Mouse (Mus musculus) lung, postnatal 4 days (tissue): ENCODE measurements around the gene Hhipl1.
A peak's percentile ranks its signal among the peaks of the same experiment; 100 is the strongest.

Source experiments
- DNase-seq, 2 experiments: peaks; one replicate each; pipeline ENCODE4 v3.0.0; 2021

The Hhipl1 gene

DNA sequence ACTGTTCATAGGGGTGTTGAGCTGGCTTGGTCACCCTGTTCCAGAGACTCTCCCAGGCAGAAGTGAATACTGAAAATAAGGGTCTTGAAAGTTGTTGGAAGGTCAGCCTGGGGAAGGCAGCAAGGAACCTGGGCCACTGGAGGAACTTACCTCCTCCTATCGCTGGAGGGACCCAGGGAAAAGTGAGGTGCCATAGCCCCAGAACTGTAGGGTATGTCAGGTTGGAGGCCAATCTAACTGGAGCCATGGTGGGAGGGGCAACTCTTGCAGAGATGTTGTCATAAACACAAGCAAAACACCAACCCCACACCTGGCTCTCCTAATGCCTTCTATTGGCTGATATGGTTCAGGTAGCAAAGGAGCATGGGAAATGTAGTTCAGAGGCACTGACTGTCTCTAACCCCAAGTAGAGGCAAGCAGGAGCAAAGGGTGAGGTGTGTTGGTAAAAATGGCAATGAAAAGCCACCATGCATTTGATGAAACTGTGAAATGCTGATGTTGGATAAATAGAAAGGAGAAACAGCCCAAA lies 7.2 kb downstream of the Hhipl1 start:
- DNase-seq = no peak

- DNase-seq = no peak
Measured at GRCm38 (mm10) chr12:108315818-108316217, 9.7 kb downstream of the Hhipl1 start.

GRCm38 (mm10) chr12:108316655-108317054 lies 10.6 kb downstream of the Hhipl1 start:
- no peak for DNase-seq

DNA sequence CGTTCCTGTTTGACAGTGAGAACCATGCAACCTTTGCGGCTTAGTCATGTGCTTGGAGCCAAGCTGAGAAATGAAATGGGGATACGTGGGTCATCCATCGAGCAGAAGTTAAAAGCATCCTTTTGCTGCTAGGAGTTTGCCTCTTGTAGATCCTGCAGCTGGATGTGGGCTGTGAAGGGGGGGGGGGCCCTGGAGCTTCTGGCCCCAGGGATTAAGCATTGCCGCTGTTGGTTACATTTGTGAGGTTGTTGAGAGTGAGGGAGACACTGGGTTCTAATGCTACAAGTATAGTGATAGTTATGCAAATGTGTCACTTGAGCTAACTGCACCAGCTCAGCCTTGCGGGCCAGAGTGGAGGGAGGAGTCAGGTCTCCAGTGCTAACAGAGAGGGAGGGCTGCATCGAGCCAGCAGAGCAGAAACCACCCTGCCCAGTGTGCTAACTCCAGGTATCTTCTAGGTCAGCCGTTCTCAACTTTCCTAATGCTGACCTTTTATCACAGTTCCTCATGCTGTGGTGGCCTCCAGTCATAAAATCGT lies 11.2 kb downstream of the Hhipl1 start:
- DNase-seq = no peak

DNA sequence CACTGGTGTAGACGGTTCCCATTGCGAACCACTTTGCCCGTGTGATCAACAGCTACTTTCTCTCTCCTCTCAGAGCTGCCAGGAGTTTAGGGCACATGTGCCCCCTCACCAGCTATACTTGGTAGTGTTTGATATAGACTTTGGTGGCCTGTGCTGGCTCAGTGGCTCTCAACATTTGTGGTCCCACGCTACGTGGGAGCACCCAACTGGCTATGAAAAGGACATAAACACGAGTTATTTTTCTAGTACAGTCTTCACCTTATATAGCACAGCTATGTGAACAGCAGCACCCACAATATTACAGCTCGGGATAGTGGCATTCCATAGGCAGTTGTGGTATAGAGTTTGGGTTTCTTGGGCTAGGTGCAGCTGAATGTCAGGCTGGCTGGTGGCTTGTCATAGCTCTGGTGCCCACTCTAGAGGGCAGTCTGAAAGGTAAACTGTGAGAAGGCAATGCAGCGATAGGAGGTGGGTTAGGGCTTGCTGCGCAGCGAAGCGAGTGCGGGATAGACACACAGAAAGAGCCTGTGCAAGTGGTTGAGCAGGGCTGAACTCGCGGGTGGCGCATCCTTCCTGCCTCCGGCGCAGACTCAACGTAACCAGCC lies 11.9 kb downstream of the Hhipl1 start:
- DNase-seq = no peak

DNA sequence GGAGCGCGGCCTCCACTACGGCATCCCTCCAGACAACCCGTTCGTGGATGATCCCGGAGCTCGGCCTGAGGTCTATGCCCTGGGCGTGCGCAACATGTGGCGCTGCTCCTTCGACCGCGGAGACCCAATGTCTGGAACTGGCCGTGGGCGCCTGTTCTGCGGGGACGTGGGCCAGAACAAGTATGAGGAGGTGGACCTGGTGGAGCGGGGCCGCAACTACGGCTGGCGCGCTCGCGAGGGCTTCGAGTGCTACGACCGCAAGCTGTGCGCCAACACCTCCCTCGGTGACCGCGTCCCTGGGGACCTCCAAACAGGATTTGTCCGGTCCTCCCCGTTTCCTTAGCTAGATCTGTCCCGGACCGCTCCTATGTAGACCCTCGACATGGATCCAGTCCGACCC lies 12.4 kb downstream of the Hhipl1 start:
- no peak for DNase-seq

GRCm38 (mm10) chr12:108320096-108320495 lies 14.0 kb downstream of the Hhipl1 start:
- no peak for DNase-seq

GRCm38 (mm10) chr12:108326401-108326800 lies 20.3 kb downstream of the Hhipl1 start:
- no peak for DNase-seq

GRCm38 (mm10) chr12:108327889-108328491 lies 21.9 kb downstream of the Hhipl1 start:
- peak; percentile 25 to 64 for DNase-seq

GRCm38 (mm10) chr12:108333056-108333455 lies 27.0 kb downstream of the Hhipl1 start:
- DNase-seq = peak; percentile 92

DNA sequence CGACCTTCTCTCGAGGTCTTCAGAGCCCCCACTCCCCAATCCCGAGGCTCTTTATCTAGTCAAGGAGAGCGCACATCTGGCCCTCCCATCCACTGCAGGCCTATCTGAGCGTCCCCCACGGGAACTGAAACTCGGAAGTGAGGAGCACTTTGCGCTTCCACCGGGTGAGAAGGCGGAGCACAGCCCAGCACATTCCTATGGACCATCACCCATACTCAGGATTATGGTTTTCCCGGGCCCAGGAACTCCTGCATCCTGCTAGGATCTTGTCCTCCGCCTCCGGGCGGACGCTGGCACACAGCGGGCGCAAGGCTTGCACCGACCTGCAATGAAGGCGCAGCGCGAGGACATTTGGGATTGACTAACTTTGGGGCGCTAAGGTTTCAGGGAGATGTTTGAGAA lies 27.4 kb downstream of the Hhipl1 start:
- DNase-seq = no peak

DNA sequence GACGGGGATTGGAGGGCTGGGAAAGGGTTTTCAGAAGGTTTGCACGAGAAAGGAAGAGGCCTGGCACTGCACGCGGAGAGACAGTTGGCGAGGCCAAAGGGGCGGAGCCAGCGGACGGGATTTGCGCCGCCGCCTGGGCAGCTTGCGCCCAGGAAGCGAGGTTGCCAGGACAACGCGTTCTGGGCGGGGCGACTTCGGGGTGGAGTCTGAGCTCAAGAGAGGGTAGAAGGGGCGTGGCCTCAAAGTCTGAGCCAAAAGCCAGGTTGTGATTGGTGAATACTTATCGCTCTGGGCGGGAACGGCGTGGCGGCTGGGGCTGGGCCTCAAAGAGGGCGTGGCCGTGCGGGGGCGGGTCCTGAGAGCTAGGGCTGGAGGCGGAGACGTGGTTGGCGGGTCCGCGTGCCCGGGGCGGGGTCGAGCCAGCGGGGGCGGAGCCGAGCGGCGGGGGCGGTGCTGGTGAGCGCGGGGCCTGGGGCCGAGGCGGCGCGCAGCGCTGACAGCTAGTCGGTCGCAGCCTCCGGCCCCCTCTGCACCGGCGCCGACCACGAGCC lies 27.9 kb downstream of the Hhipl1 start, which contains the start of gene Cyp46a1:
Gene Cyp46a1 (plus strand): TSS at position 487 of the 551 bp plus-strand sequence.
- peak; percentile 99 for DNase-seq

GRCm38 (mm10) chr12:108334529-108334928 lies 28.5 kb downstream of the Hhipl1 start:
- no peak for DNase-seq

DNA sequence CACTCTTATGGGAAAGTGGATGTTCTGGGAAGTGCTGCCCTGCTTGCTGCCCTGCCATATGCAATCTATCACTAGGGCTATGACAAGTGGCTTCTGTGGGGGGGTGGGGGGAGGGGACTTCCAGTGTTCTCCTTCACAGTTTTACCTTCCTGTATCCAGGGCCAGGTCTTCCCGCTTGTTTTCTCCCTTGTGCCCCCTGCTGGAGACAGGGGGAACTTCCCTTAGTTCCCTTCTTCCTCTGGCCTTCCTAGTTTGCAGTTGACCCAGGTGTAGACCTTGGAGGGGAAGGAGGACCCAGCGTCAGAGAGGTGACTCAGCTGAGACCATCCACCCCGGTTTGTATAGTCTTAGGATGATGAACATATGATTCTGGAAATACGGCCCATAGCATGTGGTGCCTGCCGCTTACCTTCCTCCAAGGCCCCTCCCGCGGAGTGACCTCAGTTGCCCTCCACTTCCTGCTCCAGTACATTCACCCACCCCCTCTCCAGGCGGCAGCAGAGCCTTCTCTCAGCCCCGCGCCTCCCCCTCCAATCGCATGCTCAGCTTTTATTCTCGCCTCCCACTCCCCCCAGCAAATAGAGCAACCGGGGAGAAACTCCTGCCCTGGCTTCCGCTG lies 32.6 kb downstream of the Hhipl1 start:
- peak in 1 of 2 experiments; percentile 48 for DNase-seq

DNA sequence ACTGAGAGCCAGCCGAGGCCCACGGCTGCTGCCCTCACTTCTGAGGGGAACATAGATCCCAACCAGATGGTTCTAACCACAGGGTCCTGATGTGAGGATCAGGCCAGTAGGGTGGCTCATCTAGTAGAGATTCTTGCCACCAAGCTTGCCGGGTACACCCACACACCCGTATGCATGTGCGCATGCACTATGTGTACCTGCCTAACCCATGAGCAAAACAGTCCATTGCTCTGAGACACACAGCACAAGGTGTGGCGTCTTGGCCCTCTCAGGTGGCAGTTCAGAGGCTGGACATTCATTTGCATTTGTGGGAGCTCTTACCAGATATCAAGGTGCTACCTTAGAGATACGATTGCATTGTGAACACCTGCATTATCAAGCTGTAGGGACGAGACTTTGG lies 42.1 kb downstream of the Hhipl1 start:
- no peak for DNase-seq

- peak in 1 of 2 experiments; percentile 41 for DNase-seq
Measured at GRCm38 (mm10) chr12:108349026-108349425, 43.0 kb downstream of the Hhipl1 start.

DNA sequence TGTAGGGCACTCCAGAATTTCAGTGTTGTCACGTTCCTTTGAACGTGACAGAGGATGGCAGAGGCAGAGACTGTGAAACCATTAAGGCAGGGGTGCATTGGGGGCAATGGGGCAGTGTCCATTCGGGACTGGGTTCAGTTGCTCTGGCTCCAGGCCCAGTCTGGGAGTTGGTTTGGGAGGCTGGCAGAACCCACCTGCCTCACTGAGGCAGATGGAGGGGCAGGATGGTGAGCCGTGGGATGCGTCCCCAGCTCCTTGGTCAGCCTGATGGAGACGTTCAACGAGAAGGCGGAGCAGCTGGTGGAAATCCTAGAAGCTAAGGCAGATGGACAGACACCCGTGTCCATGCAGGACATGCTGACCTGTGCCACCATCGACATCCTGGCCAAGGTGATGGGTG lies 44.9 kb downstream of the Hhipl1 start:
- no peak for DNase-seq

DNA sequence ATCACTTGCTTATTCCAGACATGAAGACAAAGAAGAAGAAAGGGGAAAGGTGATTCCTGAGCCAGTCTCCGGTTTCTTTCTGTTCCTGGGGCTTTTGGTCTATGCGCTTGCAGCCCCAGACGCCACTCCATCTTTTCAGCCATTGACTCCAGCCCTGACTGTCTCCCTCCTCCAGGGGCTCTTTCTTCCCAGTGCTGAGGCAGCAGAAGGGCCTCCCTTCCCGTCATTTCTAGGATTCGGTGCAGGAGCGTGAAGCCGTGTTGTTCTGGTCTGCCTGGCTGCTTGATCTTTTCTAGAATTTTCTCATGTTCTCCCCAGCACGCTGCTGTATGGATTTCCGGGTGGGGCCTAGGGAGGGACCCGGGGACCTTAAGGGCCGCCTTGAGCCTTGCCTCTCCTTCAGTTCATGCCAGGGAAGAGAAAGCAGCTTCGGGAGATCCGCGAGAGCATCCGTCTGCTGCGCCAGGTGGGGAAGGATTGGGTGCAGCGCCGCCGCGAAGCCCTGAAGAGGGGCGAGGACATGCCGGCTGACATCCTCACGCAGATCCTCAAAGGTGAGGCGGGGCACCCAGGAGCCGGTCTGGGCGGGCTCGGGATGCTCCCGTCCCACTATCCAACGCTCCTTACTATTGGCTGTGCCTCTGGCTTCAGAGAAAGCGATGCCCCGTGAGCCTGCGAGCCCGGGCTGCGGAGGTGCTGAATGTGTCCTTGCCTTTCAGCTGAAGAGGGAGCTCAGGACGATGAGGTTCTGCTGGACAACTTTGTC lies 46.5 kb downstream of the Hhipl1 start:
- DNase-seq = no peak

DNA sequence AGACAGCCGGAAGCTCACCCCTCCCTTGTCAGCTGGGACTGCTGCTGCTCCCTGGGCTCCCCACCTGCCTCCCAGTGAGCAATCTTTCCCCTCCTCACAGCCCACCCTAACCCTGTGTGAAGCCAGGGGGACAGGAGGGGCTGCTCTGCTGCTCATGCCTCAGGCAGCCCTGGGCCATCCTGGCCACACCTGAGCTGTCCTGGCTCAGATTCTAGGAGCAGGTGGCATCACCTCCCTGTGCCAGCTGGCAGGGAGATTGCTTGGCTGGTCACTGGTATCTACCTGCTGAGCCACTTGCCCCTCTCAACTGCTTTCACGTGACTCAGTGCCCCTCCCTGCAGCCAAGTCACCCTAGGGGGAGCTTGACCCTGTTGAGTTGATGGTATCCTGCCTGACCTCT lies 48.2 kb downstream of the Hhipl1 start:
- DNase-seq = no peak

DNA sequence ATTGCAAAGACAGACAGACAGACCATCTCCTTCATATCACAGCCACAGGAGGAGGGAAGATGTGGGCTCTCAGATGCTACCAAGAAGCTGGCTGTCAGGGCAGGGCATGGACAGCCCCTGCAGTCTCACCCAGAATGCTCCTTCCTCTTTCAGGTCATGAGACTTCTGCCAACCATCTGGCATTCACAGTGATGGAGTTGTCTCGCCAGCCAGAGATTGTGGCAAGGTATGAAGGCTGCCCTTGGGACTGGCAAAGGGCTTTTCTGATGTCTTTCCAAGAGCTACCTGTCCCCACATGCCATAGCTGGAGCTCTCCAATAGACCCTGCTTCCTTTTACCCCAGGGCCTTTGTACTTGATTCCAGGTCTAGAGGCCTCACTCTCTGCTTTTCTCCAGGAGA lies 49.2 kb downstream of the Hhipl1 start:
- DNase-seq = no peak

GRCm38 (mm10) chr12:108355986-108356385 lies 49.9 kb downstream of the Hhipl1 start:
- DNase-seq = no peak

GRCm38 (mm10) chr12:108363796-108364195 lies 57.7 kb downstream of the Hhipl1 start:
- DNase-seq = peak; percentile 84 to 89

GRCm38 (mm10) chr12:108365340-108365739 lies 59.3 kb downstream of the Hhipl1 start:
- DNase-seq = peak; percentile 79 to 88
